Mouse (Mus musculus) ES-E14 (cell line): ENCODE results near the gene Gm43552. TPM values are rescaled to one million over a fixed set of nuclear protein-coding genes. Genes with fewer than 3 reads are reported as not detected.

ENCODE experiments used
- DNase-seq: peaks from one replicate; pipeline ENCODE4 v3.0.0-alpha.2; 2013; ENCODE audit warnings: low read depth, low spot score
- H3K27ac ChIP-seq: 2 replicates; pipeline ENCODE4 v1.5.1; 2012; ENCODE audit warnings: low read depth, mild to moderate bottlenecking, low read length, moderate library complexity, mixed read lengths; ENCODE audit not compliant: poor library complexity, insufficient read depth, severe bottlenecking
- H3K36me3 ChIP-seq: 2 replicates; pipeline ENCODE4 v1.6.1; 2012; ENCODE audit warnings: mild to moderate bottlenecking, low read length, moderate library complexity, mixed read lengths; ENCODE audit not compliant: control insufficient read depth, poor library complexity, insufficient read depth, severe bottlenecking
- H3K4me1 ChIP-seq, 2 experiments: fragments of 150-350 bp in 1 of 2; sonication (generic) in 1 of 2; 2 replicates each; pipeline ENCODE4 v1.6.1; 2012; ENCODE audit warnings: low read length in 2 of 2, mild to moderate bottlenecking in 1 of 2, mixed read lengths in 1 of 2; ENCODE audit not compliant: control insufficient read depth in 2 of 2, insufficient read depth in 2 of 2, poor library complexity in 1 of 2
- H3K4me3 ChIP-seq, 2 experiments: fragments of 150-350 bp in 1 of 2; sonication (generic) in 1 of 2; 2 replicates each; pipeline ENCODE4 v1.5.1; 2012; ENCODE audit warnings: low read length in 2 of 2, low read depth in 1 of 2, mild to moderate bottlenecking in 1 of 2, mixed read lengths in 1 of 2; ENCODE audit not compliant: insufficient read depth in 1 of 2, poor library complexity in 1 of 2, severe bottlenecking in 1 of 2
- H3K9ac ChIP-seq: 2 replicates; pipeline ENCODE4 v1.6.1; 2012; ENCODE audit warnings: low read depth, mild to moderate bottlenecking, low read length, mixed read lengths; ENCODE audit not compliant: poor library complexity, insufficient read depth, severe bottlenecking
- H3K9me3 ChIP-seq: fragments of 150-350 bp; sonication (generic); 2 replicates; pipeline ENCODE4 v1.6.1; 2012; ENCODE audit warnings: low read depth, mild to moderate bottlenecking, low read length; ENCODE audit not compliant: control insufficient read depth, insufficient read depth
- CHD2 ChIP-seq: IDR thresholded peaks from 2 replicates; pipeline ENCODE4 v1.6.1; 2014; ENCODE audit warnings: mild to moderate bottlenecking, low read depth, low read length, inconsistent platforms
- HCFC1 ChIP-seq: IDR thresholded peaks from 2 replicates; pipeline ENCODE4 v1.6.1; 2012; ENCODE audit warnings: low read length, inconsistent platforms, borderline replicate concordance; ENCODE audit not compliant: insufficient read depth
- MAFK ChIP-seq: IDR thresholded peaks from 2 replicates; pipeline ENCODE4 v1.6.1; 2014; ENCODE audit warnings: mild to moderate bottlenecking, low read depth, low read length, inconsistent platforms; ENCODE audit not compliant: insufficient read depth
- ZC3H11A ChIP-seq: IDR thresholded peaks from 2 replicates; pipeline ENCODE4 v1.6.1; 2012; ENCODE audit warnings: low read depth, mild to moderate bottlenecking, inconsistent platforms, low read length, borderline replicate concordance
- ZNF384 ChIP-seq: IDR thresholded peaks from 2 replicates; pipeline ENCODE4 v1.6.1; 2012; ENCODE audit warnings: low read depth, low read length, inconsistent platforms
- in situ Hi-C, 2 experiments: fragments of 600-800 bp; cut with MboI; formaldehyde crosslinking; loops; one replicate each; pipeline ENCODE4 v1.15.1; 2025; ENCODE audit warnings: low sequenced_read_pairs in 2 of 2, inconsistent platforms in 1 of 2; ENCODE audit not compliant: unreplicated experiment in 2 of 2
- total RNA-seq: library from RNA; depleted of rRNA; stranded (reverse); fragments of 300-350 nt; gene quantifications from 2 replicates; pipeline ENCODE4 v1.2.3, GENCODE M21; 2012

The Gm43552 gene
- total RNA-seq, 1 experiment, result not detected

DNA sequence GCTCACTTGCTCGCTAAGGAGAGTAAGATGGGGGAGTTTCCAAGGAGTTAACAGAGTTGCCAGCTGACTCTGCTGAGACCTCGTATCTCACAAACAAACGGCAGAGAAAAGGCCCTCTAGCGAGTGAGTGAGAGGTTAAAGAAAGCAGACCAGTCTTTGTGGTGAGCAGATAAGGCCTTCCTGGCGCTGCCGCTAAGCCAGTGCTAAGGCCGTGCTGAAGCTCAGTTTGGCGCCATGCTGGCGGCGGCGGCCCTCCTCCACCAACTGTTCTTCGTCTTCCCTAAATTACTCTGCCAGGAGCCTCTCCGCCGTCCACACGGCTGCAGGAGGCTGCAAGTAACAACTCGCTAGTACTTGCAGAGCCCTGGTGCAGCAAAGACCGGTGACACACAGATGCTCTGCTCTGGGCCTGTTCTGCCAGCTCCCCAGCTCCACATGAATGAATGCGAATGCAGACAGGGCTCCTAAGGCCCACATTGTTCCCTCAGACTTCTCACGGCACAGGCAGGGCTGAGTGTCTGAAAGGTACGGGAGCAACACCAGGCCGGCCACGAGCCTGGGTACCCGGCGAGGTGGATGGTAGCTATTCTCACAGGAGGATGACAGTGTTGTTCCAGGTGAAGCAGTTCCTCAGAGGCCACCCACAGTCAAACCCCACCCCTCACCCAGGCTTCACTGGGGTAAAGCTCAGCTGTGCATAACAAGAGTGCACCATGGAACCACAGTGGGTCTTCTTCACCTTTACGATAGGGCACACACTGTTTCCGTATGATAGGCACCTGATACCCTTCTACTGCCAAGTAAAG is 76.8 kb downstream of the Gm43552 start:
- peaks cover 3% of the 10 kb centered on the region; the same call in 1 of the 2 replicates for H3K36me3 ChIP-seq
- H3K9me3 ChIP-seq, result no peaks in the 10 kb centered on the region
- H3K4me1 ChIP-seq, result 0 out of 4 replicates have a peak, but pooled peaks cover 0 to 3% of the 10 kb centered on the region in 2 experiments
- in situ Hi-C loops, result no loop called here
- TF ChIP-seq MAFK (no peak), CHD2 (no peak)
- peak overlapping the region; percentile 60 to 66 for H3K4me3 ChIP-seq
- H3K27ac ChIP-seq, result peak overlapping the region; percentile 44; the same call in 1 of the 2 replicates
- DNase-seq, result no peak
- peak overlapping the region; percentile 73 for H3K9ac ChIP-seq

DNA sequence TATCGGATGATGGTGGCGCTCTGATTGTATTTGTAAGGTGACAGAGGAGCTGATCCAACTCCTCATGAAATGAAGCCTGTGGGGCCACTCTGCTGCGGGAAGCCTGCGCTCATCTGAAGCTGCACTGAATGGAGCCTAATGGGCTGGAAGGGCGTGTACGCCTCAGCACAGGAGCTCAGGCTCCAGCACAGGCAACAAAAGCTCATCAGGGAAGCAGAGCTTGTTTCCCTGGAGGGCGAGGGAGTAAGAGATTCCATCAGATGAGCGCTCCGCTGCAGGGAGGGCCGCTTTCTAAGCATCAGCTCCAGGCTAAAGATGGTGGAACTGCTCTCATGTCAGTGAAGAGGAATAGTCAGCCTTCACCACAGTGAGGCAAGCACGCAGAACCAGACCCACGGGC is 84.6 kb downstream of the Gm43552 start:
- Histone ChIP-seq H3K9ac (no peak overlapping the region), H3K9me3 (no peaks in the 10 kb centered on the region), H3K36me3 (no peaks in the 10 kb centered on the region), H3K4me1 (peaks cover 0 to 2% of the 10 kb centered on the region in 2 experiments; a peak in 1 of 4 replicates), H3K27ac (no peak overlapping the region), H3K4me3 (no peak overlapping the region)
- TF ChIP-seq ZNF384 (no peak), ZC3H11A (no peak), CHD2 (no peak), MAFK (no peak), HCFC1 (no peak)
- in situ Hi-C loops, result no loop called here
- peak; percentile 43 for DNase-seq

DNA sequence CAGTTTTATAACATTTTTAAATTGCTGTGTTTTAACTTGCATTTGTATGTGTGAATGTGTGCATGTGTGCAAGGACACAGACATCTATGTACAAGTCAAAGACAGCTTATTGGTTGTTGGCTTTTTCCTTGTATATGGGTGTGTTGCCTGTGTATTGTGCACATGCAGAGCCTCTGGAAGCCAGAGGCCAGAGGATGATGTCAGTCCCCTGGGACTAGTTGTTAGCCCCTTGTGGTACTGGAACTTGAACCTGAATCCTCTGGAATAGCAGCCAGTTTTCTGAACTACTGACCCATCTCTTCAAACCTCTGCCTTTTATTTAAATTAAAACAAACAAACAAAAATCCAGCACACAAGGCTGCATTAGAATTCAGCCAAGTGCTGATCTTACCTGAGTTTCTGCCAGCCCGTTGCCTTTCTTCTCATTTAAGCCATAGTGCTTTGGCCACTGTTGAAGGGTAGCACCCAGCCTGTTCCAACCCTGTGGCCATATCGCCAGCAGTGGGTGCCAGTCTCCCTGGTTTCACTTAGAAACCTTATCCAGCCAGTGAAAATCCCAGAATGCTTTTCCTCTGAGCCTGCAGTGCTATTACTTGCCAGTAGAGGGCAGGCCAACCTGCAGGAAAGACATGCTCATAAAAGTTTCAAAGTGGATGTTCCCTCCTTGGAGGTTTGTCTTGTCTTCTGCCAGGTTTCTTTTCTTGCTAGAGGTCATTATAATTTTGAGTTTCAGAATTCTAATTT is 91.2 kb downstream of the Gm43552 start:
- Histone ChIP-seq H3K4me1 (no peaks in the 10 kb centered on the region), H3K9me3 (no peaks in the 10 kb centered on the region), H3K36me3 (peaks cover 13% of the 10 kb centered on the region; the same call in 1 of the 2 replicates), H3K9ac (no peak overlapping the region), H3K27ac (no peak overlapping the region), H3K4me3 (no peak overlapping the region)
- in situ Hi-C loops, result no loop called here
- DNase-seq, result no peak
- TF ChIP-seq ZC3H11A (peak; percentile 35; the same call in 1 of the 2 replicates), HCFC1 (no peak)

DNA sequence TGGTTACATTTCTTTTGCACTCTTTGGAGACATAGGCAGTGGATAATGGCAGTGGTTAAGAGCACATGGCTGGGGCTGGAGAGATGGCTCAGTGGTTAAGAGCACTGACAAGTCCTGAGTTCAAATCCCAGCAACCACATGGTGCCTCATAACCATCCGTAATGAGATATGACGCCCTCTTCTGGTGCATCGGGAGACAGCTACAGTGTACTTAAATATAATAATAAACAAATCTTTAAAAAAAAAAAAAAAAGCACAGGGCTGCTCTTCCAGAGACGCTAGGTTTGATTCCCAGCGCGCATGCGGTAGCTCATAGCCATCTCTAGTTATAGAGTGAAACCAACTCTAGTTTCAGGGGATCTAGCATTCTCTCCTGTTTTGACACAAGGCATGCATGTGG is 98.2 kb downstream of the Gm43552 start:
- H3K9ac ChIP-seq, result no peak overlapping the region
- no peak overlapping the region for H3K27ac ChIP-seq
- peaks cover 21% of the 10 kb centered on the region for H3K36me3 ChIP-seq
- H3K4me1 ChIP-seq, result no peaks in the 10 kb centered on the region
- in situ Hi-C loops, result no loop called here
- H3K9me3 ChIP-seq, result no peaks in the 10 kb centered on the region
- TF ChIP-seq ZNF384 (peak; percentile 58; the same call in 1 of the 2 replicates), CHD2 (no peak), MAFK (no peak), HCFC1 (no peak)
- DNase-seq, result no peak
- H3K4me3 ChIP-seq, result no peak overlapping the region
